Mouse (Mus musculus): ENCODE measurements around the gene Olfr605.
"Not testable (repeated sequence)": the region's sequence is repeated elsewhere in the genome, so short reads cannot be mapped to it uniquely, and the experiment has no call there.

Olfr605 gene

GRCm38 (mm10) chr7:103445339-103445738 lies at the start of gene Olfr605:
Olfr605 (minus strand) TSS chr7:103445439.
- DNase-seq (ENCODE audit: low spot score in 2 of 2): no peak

GRCm38 (mm10) chr7:103477106-103477505 lies 31.9 kb upstream of the Olfr605 start:
- DNase-seq (ENCODE audit: low spot score in 2 of 2): not testable (repeated sequence)

- DNase-seq (ENCODE audit: low spot score in 2 of 2): no peak
These were observed 24.3 kb upstream of the Olfr605 start, which contains the start of gene Olfr608 for GRCm38 (mm10) chr7:103469577-103469976. Olfr608 (plus strand) TSS chr7:103469877.

DNA sequence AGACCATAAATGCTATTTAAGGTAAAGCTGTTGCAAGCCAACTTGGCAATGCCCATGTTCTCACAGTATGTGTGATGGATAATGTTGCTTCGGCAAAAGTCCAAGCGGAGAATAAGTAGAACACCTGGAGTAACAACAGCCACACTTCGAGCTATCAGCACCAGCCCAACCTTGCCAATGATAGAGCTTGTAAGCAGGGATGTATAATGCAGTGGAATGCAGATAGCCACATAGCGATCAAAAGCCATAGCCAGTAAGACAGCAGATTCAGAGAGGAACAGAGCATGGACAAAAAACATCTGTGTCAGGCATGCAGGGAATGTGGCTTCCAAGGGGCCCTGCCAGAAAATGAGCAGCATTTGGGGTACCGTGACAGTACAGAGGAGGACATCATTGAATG lies 15.4 kb upstream of the Olfr605 start:
- DNase-seq (ENCODE audit: low spot score in 2 of 2): no peak

DNA sequence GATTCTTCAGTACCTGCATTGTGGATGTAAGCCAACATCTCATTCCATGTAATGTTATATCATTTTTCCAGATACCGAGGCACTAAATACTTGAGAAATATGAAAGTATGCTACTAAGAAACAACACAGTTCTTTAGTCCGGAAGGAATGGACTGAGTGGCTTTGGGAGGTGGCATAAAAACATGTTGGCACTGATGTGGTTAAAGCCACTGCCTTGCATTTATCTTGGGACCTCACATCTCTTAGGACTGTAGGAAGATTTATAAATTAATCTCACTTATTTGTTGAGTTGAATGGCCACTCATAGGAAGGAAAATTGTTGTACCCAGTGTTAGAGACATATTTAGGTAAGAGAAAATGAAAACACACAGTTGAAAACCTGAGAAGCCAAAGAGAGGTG lies 3.5 kb upstream of the Olfr605 start, which contains the start of gene Olfr606:
Gene Olfr606, plus strand, starts transcription at position 301 of the 400 bp plus-strand sequence.
- DNase-seq (ENCODE audit: low spot score in 2 of 2): no peak

GRCm38 (mm10) chr7:103414772-103415171 lies 30.5 kb downstream of the Olfr605 start, which contains the start of gene Usp17lc:
Usp17lc (plus strand) TSS chr7:103415072.
- not testable (repeated sequence) for DNase-seq (ENCODE audit: low spot score in 2 of 2)

GRCm38 (mm10) chr7:103406521-103407055 lies 38.7 kb downstream of the Olfr605 start:
- not testable (repeated sequence) for DNase-seq (ENCODE audit: low spot score in 2 of 2)

- no peak for DNase-seq (ENCODE audit: low spot score in 2 of 2)
These were observed 46.3 kb downstream of the Olfr605 start for GRCm38 (mm10) chr7:103398981-103399380.

- DNase-seq (ENCODE audit: low spot score in 2 of 2): no peak
These were observed 47.5 kb downstream of the Olfr605 start for GRCm38 (mm10) chr7:103397758-103398157.
